Mouse (Mus musculus): Measurements from ENCODE around the gene Mafg.

GRCm38 (mm10) chr11:120630401-120630871 is 3.0 kb downstream of the Mafg start:
- TF ChIP-seq CTCF (IDR thresholded peaks at IDR 0.05; ENCODE audit: control insufficient read depth, insufficient read depth, low read length) (no peak), POLR2A (IDR thresholded peaks at IDR 0.05; ENCODE audit: borderline replicate concordance, control insufficient read depth, low read depth, low read length) (no peak)

All from bone marrow, adult 2 months (tissue).